Mouse (Mus musculus) B cell, adult 67 days (primary cell): ENCODE data around the gene Trub1. TPM values are rescaled to one million over a fixed set of nuclear protein-coding genes. Genes with fewer than 3 reads are reported as not detected.

Source experiments
- total RNA-seq, 2 experiments: library from RNA; stranded (reverse); gene quantifications; 4 replicates each; pipeline ENCODE4 v1.2.4; 2023

The Trub1 gene
- total RNA-seq, result 10 to 100 TPM in 1 of 2 experiments, 1 to 10 TPM in 1; 9.2 to 12.9 TPM

GRCm38 (mm10) chr19:57452492-57453217 is at the start of gene Trub1:
TSS of gene Trub1 (plus strand) at chr19:57452912.

Other genes with a start within 250 kb of the Trub1 start
- 100 to 1,000 TPM; 454 to 460 TPM for gene Ablim1, start 138.0 kb upstream of the Trub1 start, total RNA-seq
- gene Fam160b1, start 92.2 kb upstream of the Trub1 start, total RNA-seq, result 10 to 100 TPM; 26.6 to 27.0 TPM
- 10 to 100 TPM; 11.4 to 14.3 TPM for gene Atrnl1, start 158.1 kb downstream of the Trub1 start, total RNA-seq